Mouse (Mus musculus): Measurements from ENCODE around the gene Tmem30c.

- TF ChIP-seq POLR2A (IDR thresholded peaks at IDR 0.05; ENCODE audit: control insufficient read depth, extremely low read depth, insufficient read depth, low read length, poor library complexity) (no peak), CTCF (IDR thresholded peaks at IDR 0.05; ENCODE audit: borderline replicate concordance, control insufficient read depth, extremely low read depth, insufficient read depth, low read length, poor library complexity) (no peak)
Observed at GRCm38 (mm10) chr16:57301512-57302115, 8.9 kb upstream of the Tmem30c start.
